In the genomic region with DNA sequence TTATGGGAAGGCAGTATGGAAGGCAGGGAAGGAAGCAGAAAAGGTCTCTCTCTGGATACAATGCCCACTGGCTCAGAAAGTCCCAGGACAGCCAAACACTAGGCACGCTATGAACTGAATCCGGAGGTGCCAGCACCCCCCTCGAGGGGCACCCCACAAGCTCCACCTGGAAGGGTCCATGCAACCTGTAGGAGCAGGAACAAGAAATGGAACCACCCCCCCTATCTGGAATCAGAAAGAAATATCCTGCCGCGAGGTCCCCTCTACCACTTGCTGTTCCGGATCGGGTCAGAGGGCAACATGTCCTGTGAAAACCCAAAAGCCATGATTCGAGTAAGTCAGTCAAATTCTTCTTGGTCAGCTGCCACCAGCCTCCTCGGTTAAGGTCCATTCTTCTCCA, we compare ENCODE assay signal across 12 mouse cellular contexts. TPM values are rescaled to one million over a fixed set of nuclear protein-coding genes. Genes with fewer than 3 reads are reported as not detected.
DNase-seq lines count a peak whose midpoint lies in the region; ATAC-seq lines count a peak whose summit lies in the region.
"Had no signal": no experiment of that assay in that cellular context is flagged by ENCODE, and none has a peak within 500 bp of the region (broad histone marks: within the 10 kb centered on the region; RNA-seq: fewer than 3 reads in every experiment).

No protein-coding gene starts in this region.

- H3K27ac ChIP-seq in embryonic facial prominence, embryonic 14.5 days (replicated peaks; ENCODE audit: low read depth, low read length), result no peak overlapping the region
- peak overlapping the region; percentile 96; the same call in 1 of the 2 replicates for H3K27ac ChIP-seq in limb, embryonic 11.5 days (replicated peaks; ENCODE audit: low read depth, low read length)
- peak overlapping the region; percentile 30; the same call in 1 of the 2 replicates for H3K27ac ChIP-seq in neural tube, embryonic 14.5 days (ENCODE audit: low read depth, low read length)

- no peaks in the 10 kb centered on the region for H3K36me3 ChIP-seq in embryonic facial prominence, embryonic 14.5 days (ENCODE audit: control insufficient read depth, insufficient read depth, low read length)
- no peaks in the 10 kb centered on the region for H3K36me3 ChIP-seq in limb, embryonic 11.5 days (ENCODE audit: control insufficient read depth, insufficient read depth, low read length)
- no peaks in the 10 kb centered on the region for H3K36me3 ChIP-seq in neural tube, embryonic 14.5 days (ENCODE audit: control insufficient read depth, insufficient read depth, low read length)

- no peaks in the 10 kb centered on the region for H3K9me3 ChIP-seq in embryonic facial prominence, embryonic 14.5 days (ENCODE audit: control insufficient read depth, low read length)
- H3K9me3 ChIP-seq in limb, embryonic 11.5 days (ENCODE audit: control insufficient read depth, low read length), result no peaks in the 10 kb centered on the region
- no peaks in the 10 kb centered on the region for H3K9me3 ChIP-seq in neural tube, embryonic 14.5 days (ENCODE audit: control insufficient read depth, low read length)

- peak overlapping the region; percentile 89; the same call in 1 of the 2 replicates for H3K4me2 ChIP-seq in embryonic facial prominence, embryonic 14.5 days (ENCODE audit: low read depth, low read length)
- H3K4me2 ChIP-seq in limb, embryonic 11.5 days (ENCODE audit: low read depth, severe bottlenecking), result peak overlapping the region; percentile 83
- H3K4me2 ChIP-seq in neural tube, embryonic 14.5 days (ENCODE audit: low read depth, low read length), result peak overlapping the region; percentile 60
- H3K4me2 ChIP-seq: heart, embryonic 11.5 days had no signal

- ATAC-seq in embryonic facial prominence, embryonic 14.5 days (ENCODE audit: low read depth), result no peak
- ATAC-seq in limb, embryonic 11.5 days (ENCODE audit: insufficient number of reproducible peaks, low FRiP score, low TSS enrichment, low read depth), result no peak
- ATAC-seq in neural tube, embryonic 14.5 days (ENCODE audit: low read depth), result no peak

- whole genome bisulfite sequencing in embryonic facial prominence, embryonic 14.5 days, result 23% methylated on average over 9 of the region's 9 CpGs
- 9% methylated on average over 9 of the region's 9 CpGs for WGBS in limb, embryonic 11.5 days
- 11% methylated on average over 9 of the region's 9 CpGs for WGBS in neural tube, embryonic 14.5 days

- H3K9ac ChIP-seq in embryonic facial prominence, embryonic 14.5 days (ENCODE audit: low read depth, low read length), result no peak overlapping the region
- peak overlapping the region; percentile 93 for H3K9ac ChIP-seq in limb, embryonic 11.5 days (ENCODE audit: low read length)
- no peak overlapping the region for H3K9ac ChIP-seq in neural tube, embryonic 14.5 days (replicated peaks; ENCODE audit: low read depth, low read length)

- DNase-seq in embryo, embryonic 10 days (ENCODE audit: low spot score), result peak; percentile 28
- no peak for DNase-seq in embryo, embryonic 9.5 days (ENCODE audit: extremely low spot score)
- DNase-seq in embryonic facial prominence, embryonic 14.5 days (ENCODE audit: low spot score), result no peak
- DNase-seq in limb, embryonic 11.5 days (ENCODE audit: low spot score), result no peak
- DNase-seq in adrenal gland, postnatal 36 days, result no peak
- DNase-seq in adrenal gland, postnatal 14 days, result no peak
- no peak for DNase-seq in gastrocnemius, adult 8-10 months (ENCODE audit: low spot score in 2 of 2)
- DNase-seq: kidney, postnatal 4 days had no signal

- peak overlapping the region; percentile 49; the same call in 1 of the 2 replicates for H3K4me3 ChIP-seq in embryonic facial prominence, embryonic 14.5 days (ENCODE audit: low read depth, low read length)
- H3K4me3 ChIP-seq in limb, embryonic 11.5 days (ENCODE audit: low read depth, low read length), result peak overlapping the region; percentile 63
- 0 out of 2 replicates have a peak overlapping the region, but pooled peaks have one; percentile 13 for H3K4me3 ChIP-seq in neural tube, embryonic 14.5 days (ENCODE audit: low read depth, low read length)
- H3K4me3 ChIP-seq: myocyte had no signal

- H3K27me3 ChIP-seq in embryonic facial prominence, embryonic 14.5 days (replicated peaks; ENCODE audit: control insufficient read depth, insufficient read depth, low read length), result peaks cover 69% of the 10 kb centered on the region
- H3K27me3 ChIP-seq in limb, embryonic 11.5 days (ENCODE audit: control insufficient read depth, insufficient read depth, low read length), result peaks cover 9% of the 10 kb centered on the region
- H3K27me3 ChIP-seq in neural tube, embryonic 14.5 days (ENCODE audit: control insufficient read depth, insufficient read depth, low read length), result peaks cover 25% of the 10 kb centered on the region

- H3K4me1 ChIP-seq in embryonic facial prominence, embryonic 14.5 days (ENCODE audit: control insufficient read depth, insufficient read depth, low read length), result peaks cover 8% of the 10 kb centered on the region; the same call in 1 of the 2 replicates
- H3K4me1 ChIP-seq in limb, embryonic 11.5 days (ENCODE audit: control insufficient read depth, insufficient read depth, low read length), result peaks cover 20% of the 10 kb centered on the region; the same call in 1 of the 2 replicates
- peaks cover 10% of the 10 kb centered on the region for H3K4me1 ChIP-seq in neural tube, embryonic 14.5 days (ENCODE audit: control insufficient read depth, insufficient read depth, low read length)

RNA-seq across cellular contexts. Expression of a gene that starts 3.5 kb away (rescaled TPM):
- polyA plus RNA-seq in embryonic facial prominence, embryonic 14.5 days (2014; fragmentation: Nextera tagmentation; extraction: Ambion mirVana), result 1.9 and 2.1 TPM in 2 replicates
- 11.3 and 12.5 TPM in 2 replicates for polyA plus RNA-seq in limb, embryonic 11.5 days (2014; fragmentation: Nextera tagmentation; extraction: Ambion mirVana)
- polyA plus RNA-seq in neural tube, embryonic 14.5 days (2014; fragmentation: Nextera tagmentation; extraction: Ambion mirVana), result 7.8 and 7.9 TPM in 2 replicates
- not detected for total RNA-seq in adrenal gland, postnatal 36 days (2021)
- total RNA-seq in adrenal gland, postnatal 14 days (2021), result 0.11 TPM in 1 of 2 replicates, not detected in the other
- not detected for total RNA-seq in gastrocnemius, adult 8-10 months (2022)
- polyA plus RNA-seq: liver, embryonic 16.5 days had no signal

RNA-seq across cellular contexts. Expression of a gene that starts 11.1 kb away (rescaled TPM):
- polyA plus RNA-seq in embryonic facial prominence, embryonic 14.5 days (2014; fragmentation: Nextera tagmentation; extraction: Ambion mirVana), result not detected in 2 replicates
- 0.24 and 0.33 TPM in 2 replicates for polyA plus RNA-seq in limb, embryonic 11.5 days (2014; fragmentation: Nextera tagmentation; extraction: Ambion mirVana)
- 0.27 and 0.81 TPM in 2 replicates for polyA plus RNA-seq in neural tube, embryonic 14.5 days (2014; fragmentation: Nextera tagmentation; extraction: Ambion mirVana)
- not detected for total RNA-seq in adrenal gland, postnatal 36 days (2021)
- not detected in 2 replicates for total RNA-seq in adrenal gland, postnatal 14 days (2021)
- total RNA-seq in gastrocnemius, adult 8-10 months (2022), result not detected
- polyA plus RNA-seq: heart, embryonic 11.5 days; liver, embryonic 16.5 days; myocyte had no signal

RNA-seq across cellular contexts. Expression of a gene that starts 13.3 kb away (rescaled TPM):
- polyA plus RNA-seq in embryonic facial prominence, embryonic 14.5 days (2014; fragmentation: Nextera tagmentation; extraction: Ambion mirVana), result 1.6 TPM in 2 replicates
- polyA plus RNA-seq in limb, embryonic 11.5 days (2014; fragmentation: Nextera tagmentation; extraction: Ambion mirVana), result 5.1 and 5.6 TPM in 2 replicates
- 6.5 and 9.4 TPM in 2 replicates for polyA plus RNA-seq in neural tube, embryonic 14.5 days (2014; fragmentation: Nextera tagmentation; extraction: Ambion mirVana)
- under 1 TPM in 1 of 2 experiments, not detected in 1; 0.13 TPM for total RNA-seq in adrenal gland, postnatal 36 days (2021)
- 0.64 TPM in 1 of 2 replicates, not detected in the other for total RNA-seq in adrenal gland, postnatal 14 days (2021)
- not detected for total RNA-seq in gastrocnemius, adult 8-10 months (2022)
- polyA plus RNA-seq: liver, embryonic 16.5 days had no signal

RNA-seq across cellular contexts. Expression of a gene that starts 28.4 kb away (rescaled TPM):
- 0.14 TPM in 1 of 2 replicates, not detected in the other for polyA plus RNA-seq in embryonic facial prominence, embryonic 14.5 days (2014; fragmentation: Nextera tagmentation; extraction: Ambion mirVana)
- polyA plus RNA-seq in limb, embryonic 11.5 days (2014; fragmentation: Nextera tagmentation; extraction: Ambion mirVana), result 0.16 and 0.19 TPM in 2 replicates
- polyA plus RNA-seq in neural tube, embryonic 14.5 days (2014; fragmentation: Nextera tagmentation; extraction: Ambion mirVana), result 0.35 and 0.45 TPM in 2 replicates
- total RNA-seq in adrenal gland, postnatal 36 days (2021), result not detected
- not detected in 2 replicates for total RNA-seq in adrenal gland, postnatal 14 days (2021)
- not detected for total RNA-seq in gastrocnemius, adult 8-10 months (2022)
- polyA plus RNA-seq: liver, embryonic 16.5 days; myocyte had no signal

Comparison
In these comparisons a context has a peak if more than half of its experiments do, and no peak if none do; other contexts are left out.
1. H3K4me3 ChIP-seq: peak in every context shown above with its lines; median percentile 63 in limb, embryonic 11.5 days; 49 in embryonic facial prominence, embryonic 14.5 days; 13 in neural tube, embryonic 14.5 days.